Mouse (Mus musculus) kidney, adult 2 months (tissue): ENCODE data around the gene Atg9a.

Experiments used
- CTCF ChIP-seq: fragments of 200-500 bp; conservative IDR thresholded peaks from 2 replicates; pipeline ENCODE4 v1.5.1; 2011; ENCODE audit warnings: low read depth, mild to moderate bottlenecking, control low read depth, low read length, moderate library complexity, mixed read lengths; ENCODE audit not compliant: insufficient read depth, insufficient read length
- POLR2A ChIP-seq: fragments of 200-500 bp; IDR thresholded peaks from one replicate; pipeline ENCODE4 v1.6.1; 2011; ENCODE audit warnings: low read depth, low read length, control low read depth

DNA sequence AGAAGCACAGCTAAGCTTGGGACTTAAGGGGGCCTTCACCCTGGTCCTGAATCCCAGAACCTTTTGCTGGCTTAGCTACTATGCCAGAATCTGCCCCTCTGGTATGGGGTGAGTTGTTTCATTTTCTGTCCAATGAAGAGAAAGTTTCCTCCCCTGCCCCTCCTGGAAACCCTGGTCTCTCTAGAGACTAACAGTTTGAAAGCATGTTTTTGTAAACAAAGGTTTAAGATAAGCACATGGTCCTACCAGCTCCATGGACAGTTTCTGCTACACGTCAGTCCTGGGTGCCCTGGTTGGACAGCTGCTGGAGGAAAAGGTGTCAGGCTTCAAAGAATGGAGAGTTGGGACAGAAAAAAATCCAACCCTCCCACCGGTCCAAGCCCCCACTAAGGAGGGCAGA is 1.4 kb downstream of the Atg9a start:
- TF ChIP-seq POLR2A (no peak), CTCF (no peak)
